ENCODE assay signal across 8 mouse cellular contexts in genomic region chr12:53248796-53249195, GRCm38 (mm10). TPM values are rescaled to one million over a fixed set of nuclear protein-coding genes. Genes with fewer than 3 reads are reported as not detected.
DNase-seq lines count a peak whose midpoint lies in the region; ATAC-seq lines count a peak whose summit lies in the region.

No protein-coding gene starts in this region.

- H3K9ac ChIP-seq in hindbrain, embryonic 11.5 days (ENCODE audit: low read depth, low read length), result peak overlapping the region; percentile 93
- H3K9ac ChIP-seq in midbrain, embryonic 15.5 days, result peak overlapping the region; percentile 70

- H3K27ac ChIP-seq in hindbrain, embryonic 11.5 days (ENCODE audit: low read depth, low read length), result peak overlapping the region; percentile 98
- peak overlapping the region; percentile 89 for H3K27ac ChIP-seq in midbrain, embryonic 15.5 days

- H3K9me3 ChIP-seq in megakaryocyte, embryonic 14.5 days, result peaks cover 6% of the 10 kb centered on the region; the same call in 1 of the 2 replicates
- H3K9me3 ChIP-seq in hindbrain, embryonic 11.5 days (ENCODE audit: control insufficient read depth, low read length), result no peaks in the 10 kb centered on the region
- no peaks in the 10 kb centered on the region for H3K9me3 ChIP-seq in midbrain, embryonic 15.5 days

- H3K27me3 ChIP-seq in megakaryocyte, embryonic 14.5 days (replicated peaks), result peaks cover 79% of the 10 kb centered on the region
- H3K27me3 ChIP-seq in hindbrain, embryonic 11.5 days (ENCODE audit: control insufficient read depth, insufficient read depth, low read length), result no peaks in the 10 kb centered on the region; the same call in 1 of the 2 replicates
- H3K27me3 ChIP-seq in midbrain, embryonic 15.5 days (replicated peaks), result 0 out of 2 replicates have a peak, but pooled peaks cover 4% of the 10 kb centered on the region

- H3K4me2 ChIP-seq in hindbrain, embryonic 11.5 days (replicated peaks; ENCODE audit: low read depth, low read length), result peak overlapping the region; percentile 79
- H3K4me2 ChIP-seq in midbrain, embryonic 15.5 days, result peak overlapping the region; percentile 92

- peak overlapping the region; percentile 38 for H3K4me3 ChIP-seq in megakaryocyte, embryonic 14.5 days (replicated peaks)
- H3K4me3 ChIP-seq in hindbrain, embryonic 11.5 days (ENCODE audit: low read depth, low read length), result peak overlapping the region; percentile 86
- H3K4me3 ChIP-seq in midbrain, embryonic 15.5 days, result peak overlapping the region; percentile 75

- H3K4me1 ChIP-seq in megakaryocyte, embryonic 14.5 days, result peaks cover 23% of the 10 kb centered on the region
- H3K4me1 ChIP-seq in hindbrain, embryonic 11.5 days (replicated peaks; ENCODE audit: control insufficient read depth, insufficient read depth, low read length), result peaks cover 11% of the 10 kb centered on the region
- H3K4me1 ChIP-seq in midbrain, embryonic 15.5 days, result peaks cover 43% of the 10 kb centered on the region

- DNase-seq in adrenal gland, postnatal 14 days, result peak; percentile 4
- no peak for DNase-seq in adrenal gland, adult 8-10 months
- DNase-seq in hindbrain, embryonic 11.5 days (ENCODE audit: low spot score), result no peak
- no peak for DNase-seq in gastrocnemius, adult 18-20 months (ENCODE audit: low spot score)
- DNase-seq in adipocyte (ENCODE audit: low spot score), result no peak

- ATAC-seq in megakaryocyte, adult 5-6 weeks (ENCODE audit: poor library complexity, severe bottlenecking), result no peak
- peak; percentile 19; the same call in 1 of the 2 replicates for ATAC-seq in hindbrain, embryonic 11.5 days (ENCODE audit: low FRiP score)
- no peak for ATAC-seq in midbrain, embryonic 15.5 days (replicated peaks)

- no peaks in the 10 kb centered on the region for H3K36me3 ChIP-seq in megakaryocyte, embryonic 14.5 days (replicated peaks; ENCODE audit: low read length)
- H3K36me3 ChIP-seq in hindbrain, embryonic 11.5 days (ENCODE audit: control insufficient read depth, insufficient read depth, low read length), result no peaks in the 10 kb centered on the region
- H3K36me3 ChIP-seq in midbrain, embryonic 15.5 days (replicated peaks), result no peaks in the 10 kb centered on the region

- under 1% methylated on average over 15 of the region's 15 CpGs for WGBS in hindbrain, embryonic 11.5 days
- WGBS in midbrain, embryonic 15.5 days, result 0% methylated on average over 15 of the region's 15 CpGs

RNA-seq across cellular contexts. Expression of gene Npas3, which starts 0.3 kb away (rescaled TPM):
- 1.6 and 4.4 TPM in 2 replicates for total RNA-seq in adrenal gland, postnatal 14 days (2021)
- total RNA-seq in adrenal gland, adult 8-10 months (2022), result 1 to 10 TPM; 1.9 to 4.7 (median 2.8) TPM
- 0.69 TPM in 1 of 2 replicates, not detected in the other for polyA plus RNA-seq in megakaryocyte, embryonic 14.5 days (2012; ENCODE audit: insufficient read depth, low replicate concordance)
- not detected in 2 replicates for total RNA-seq in megakaryocyte, adult 5-6 weeks (2015)
- not detected in 2 replicates for total RNA-seq in megakaryocyte, adult 5-6 weeks (2017)
- polyA plus RNA-seq in hindbrain, embryonic 11.5 days (2014; fragmentation: Nextera tagmentation; extraction: Ambion mirVana), result 14.3 and 19.7 TPM in 2 replicates
- polyA plus RNA-seq in midbrain, embryonic 15.5 days (2015; fragmentation: Nextera tagmentation; extraction: Ambion mirVana), result 28.3 and 31.3 TPM in 2 replicates
- under 1 TPM; 0.07 to 0.09 TPM for total RNA-seq in gastrocnemius, adult 18-20 months (2021)
